Mouse (Mus musculus): ENCODE measurements at regions not wholly inside any gene's neighbourhood (a gene's known extent, or its start where the extent isn't known, plus 50 kb on each side); places are given as distances from the start of the nearest gene placed in this dataset.
A peak's percentile ranks its signal among the peaks of the same experiment; 100 is the strongest.

GRCm38 (mm10) chr16:76761848-76762247 lies 251.7 kb upstream of the Usp25 start:
- no peak for TF ChIP-seq CTCF (IDR thresholded peaks at IDR 0.05)
- no peak for DNase-seq
- intact Hi-C loops (cut with DNase I): loop anchor here (10.0 kb wide), 2 partner anchors 387 to 557 kb away; partner anchors contain the start of gene Nrip1
- Histone ChIP-seq H3K27ac (no peak overlapping the region), H3K4me3 (no peak overlapping the region)

- no peak for TF ChIP-seq CTCF (IDR thresholded peaks at IDR 0.05)
- intact Hi-C loops (cut with DNase I): loop anchor here (10.0 kb wide), 2 partner anchors 386 to 556 kb away; partner anchors contain the start of gene Nrip1
- Histone ChIP-seq H3K4me3 (no peak overlapping the region), H3K27ac (no peak overlapping the region)
- DNase-seq: no peak
Observed at GRCm38 (mm10) chr16:76761004-76761403, 252.5 kb upstream of the Usp25 start.

DNA sequence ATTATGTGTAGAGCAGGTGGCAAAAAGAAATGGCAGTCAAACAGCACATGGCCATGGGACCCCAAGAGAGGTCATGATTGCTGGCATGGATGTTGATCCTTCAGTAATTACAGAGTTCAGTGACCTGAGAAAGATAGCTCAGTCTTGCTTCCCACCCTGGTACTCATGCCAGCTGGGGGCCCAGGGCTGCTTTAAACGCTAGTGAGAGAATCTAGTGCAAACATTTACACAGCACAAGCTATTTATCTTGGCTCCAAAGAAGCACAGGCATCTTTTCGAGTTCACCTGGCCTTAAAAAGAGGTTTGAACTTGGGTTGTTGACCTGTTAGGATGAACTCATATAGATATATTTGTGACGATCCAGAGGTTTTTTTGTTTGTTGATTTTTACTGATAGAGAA lies 258.6 kb upstream of the Usp25 start:
- intact Hi-C loops (cut with DNase I): no loop called here
- DNase-seq: no peak
- Histone ChIP-seq H3K27ac (no peak overlapping the region), H3K4me3 (no peak overlapping the region)
- TF ChIP-seq CTCF (IDR thresholded peaks at IDR 0.05): no peak

GRCm38 (mm10) chr16:76746385-76746784 lies 267.1 kb upstream of the Usp25 start:
- intact Hi-C loops (cut with DNase I): no loop called here

GRCm38 (mm10) chr16:76741141-76741540 lies 272.4 kb upstream of the Usp25 start:
- no peak for TF ChIP-seq CTCF (IDR thresholded peaks at IDR 0.05)
- intact Hi-C loops (cut with DNase I): no loop called here
- H3K4me3 ChIP-seq: no peak overlapping the region
- no peak for DNase-seq
- no peak overlapping the region for H3K27ac ChIP-seq

More at GRCm38 (mm10) chr16:76746385-76746784, 267.1 kb upstream of the Usp25 start:
- Histone ChIP-seq H3K4me3 (no peak overlapping the region), H3K27ac (no peak overlapping the region)
- no peak for TF ChIP-seq CTCF (IDR thresholded peaks at IDR 0.05)
- no peak for DNase-seq

DNA sequence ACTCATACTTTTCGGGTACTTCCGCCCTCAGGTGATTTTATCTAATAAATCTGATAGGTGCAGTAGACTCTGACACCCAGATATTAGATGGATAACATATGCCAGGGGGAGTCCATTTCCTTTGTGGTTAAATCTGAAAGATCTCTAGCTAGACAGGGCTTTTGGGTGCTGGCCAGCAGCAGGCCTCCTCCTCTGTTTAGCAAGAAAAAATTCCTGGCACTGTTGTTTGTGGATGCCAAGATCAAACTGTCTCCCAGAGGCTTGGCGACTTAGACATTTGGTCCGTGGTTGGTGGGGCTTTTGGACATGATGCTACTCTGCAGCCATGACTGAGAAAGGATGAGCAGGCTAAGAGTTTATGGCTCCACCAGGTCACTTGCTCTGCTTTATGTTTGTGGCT lies 287.5 kb upstream of the Usp25 start:
- TF ChIP-seq CTCF (IDR thresholded peaks at IDR 0.05): no peak
- no peak overlapping the region for H3K4me3 ChIP-seq

DNA sequence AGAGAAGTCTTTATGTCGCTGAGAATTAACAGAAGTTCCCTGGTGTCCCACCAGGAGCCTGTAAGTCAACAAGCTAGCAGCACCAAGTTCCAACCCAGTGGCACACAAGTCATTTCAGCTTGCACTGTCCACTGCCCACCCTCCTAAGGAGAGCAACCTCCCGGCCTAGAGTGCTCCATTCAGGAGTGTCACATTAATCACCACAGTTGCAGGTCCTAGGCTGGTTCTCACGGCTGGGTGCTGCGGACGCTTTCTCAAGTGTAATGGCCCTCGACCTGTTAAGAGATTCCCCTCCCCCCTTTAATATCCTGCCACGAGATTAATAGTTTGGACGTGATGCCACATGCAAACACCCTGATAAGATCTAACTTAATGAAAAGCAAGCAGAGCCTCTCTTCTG lies 288.2 kb upstream of the Usp25 start:
- intact Hi-C loops (cut with DNase I): no loop called here
- DNase-seq: no peak
- no peak overlapping the region for H3K27ac ChIP-seq
- no peak overlapping the region for H3K4me3 ChIP-seq
- no peak for TF ChIP-seq CTCF (IDR thresholded peaks at IDR 0.05)

More for the DNA sequence above, 287.5 kb upstream of the Usp25 start:
- intact Hi-C loops (cut with DNase I): no loop called here
- H3K27ac ChIP-seq: no peak overlapping the region
- no peak for DNase-seq

GRCm38 (mm10) chr16:76718809-76719208 lies 294.7 kb upstream of the Usp25 start:
- no peak overlapping the region for H3K27ac ChIP-seq
- intact Hi-C loops (cut with DNase I): no loop called here
- TF ChIP-seq CTCF (IDR thresholded peaks at IDR 0.05): no peak

DNA sequence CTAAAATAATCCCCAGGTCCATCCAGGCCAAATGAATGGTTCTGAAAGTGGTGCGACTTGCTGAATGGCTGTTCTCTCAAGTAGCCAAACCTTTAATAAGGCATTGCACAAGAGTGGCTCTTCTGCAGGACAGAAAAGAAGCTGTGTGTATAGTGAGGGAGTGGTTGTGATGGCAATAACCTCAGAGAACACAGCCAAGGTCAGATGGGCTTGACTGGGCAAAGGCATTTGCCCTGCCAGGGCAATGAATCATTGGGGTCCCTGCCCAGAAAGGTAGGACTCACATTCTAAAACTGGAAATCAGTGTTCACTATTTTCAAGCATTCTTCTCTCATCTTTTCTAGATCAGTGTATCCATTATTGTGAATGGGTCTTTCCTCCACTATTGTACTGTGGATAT lies 295.4 kb upstream of the Usp25 start:
- no peak overlapping the region for H3K4me3 ChIP-seq
- H3K27ac ChIP-seq: no peak overlapping the region
- DNase-seq: no peak
- intact Hi-C loops (cut with DNase I): no loop called here
- no peak for TF ChIP-seq CTCF (IDR thresholded peaks at IDR 0.05)

More at GRCm38 (mm10) chr16:76718809-76719208, 294.7 kb upstream of the Usp25 start:
- DNase-seq: no peak
- H3K4me3 ChIP-seq: no peak overlapping the region

GRCm38 (mm10) chr16:76694913-76695312 lies 318.6 kb upstream of the Usp25 start:
- intact Hi-C loops (cut with DNase I): no loop called here
- DNase-seq: no peak
- no peak overlapping the region for H3K4me3 ChIP-seq
- no peak for TF ChIP-seq CTCF (IDR thresholded peaks at IDR 0.05)
- H3K27ac ChIP-seq: no peak overlapping the region

GRCm38 (mm10) chr16:76687735-76688447 lies 314.3 kb upstream of the Nrip1 start:
- intact Hi-C loops (cut with DNase I): no loop called here
- TF ChIP-seq CTCF (IDR thresholded peaks at IDR 0.05): no peak
- H3K4me3 ChIP-seq: no peak overlapping the region
- DNase-seq: peak; percentile 20
- no peak overlapping the region for H3K27ac ChIP-seq

DNA sequence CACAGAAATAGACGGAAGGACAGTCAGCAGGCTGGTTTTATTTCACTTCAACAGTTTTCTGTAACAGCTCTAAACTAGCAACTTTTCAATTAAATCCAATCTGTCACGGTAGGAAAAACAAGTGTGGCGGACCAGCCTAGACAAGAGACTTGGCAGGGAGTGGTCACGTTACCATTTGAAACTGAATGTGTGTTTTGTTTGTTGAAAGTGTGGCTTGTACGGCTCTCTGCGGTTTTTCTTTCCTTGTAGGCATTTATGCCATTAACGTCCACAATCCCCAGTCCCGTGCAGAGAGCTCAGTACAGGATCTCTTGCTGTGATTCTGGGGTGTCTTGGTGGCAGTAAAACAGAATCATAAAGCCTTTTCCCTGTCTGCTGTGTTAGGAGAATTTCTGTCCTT lies 311.9 kb upstream of the Nrip1 start:
- no peak for TF ChIP-seq CTCF (IDR thresholded peaks at IDR 0.05)
- H3K4me3 ChIP-seq: no peak overlapping the region
- intact Hi-C loops (cut with DNase I): no loop called here
- H3K27ac ChIP-seq: no peak overlapping the region
- DNase-seq: no peak

DNA sequence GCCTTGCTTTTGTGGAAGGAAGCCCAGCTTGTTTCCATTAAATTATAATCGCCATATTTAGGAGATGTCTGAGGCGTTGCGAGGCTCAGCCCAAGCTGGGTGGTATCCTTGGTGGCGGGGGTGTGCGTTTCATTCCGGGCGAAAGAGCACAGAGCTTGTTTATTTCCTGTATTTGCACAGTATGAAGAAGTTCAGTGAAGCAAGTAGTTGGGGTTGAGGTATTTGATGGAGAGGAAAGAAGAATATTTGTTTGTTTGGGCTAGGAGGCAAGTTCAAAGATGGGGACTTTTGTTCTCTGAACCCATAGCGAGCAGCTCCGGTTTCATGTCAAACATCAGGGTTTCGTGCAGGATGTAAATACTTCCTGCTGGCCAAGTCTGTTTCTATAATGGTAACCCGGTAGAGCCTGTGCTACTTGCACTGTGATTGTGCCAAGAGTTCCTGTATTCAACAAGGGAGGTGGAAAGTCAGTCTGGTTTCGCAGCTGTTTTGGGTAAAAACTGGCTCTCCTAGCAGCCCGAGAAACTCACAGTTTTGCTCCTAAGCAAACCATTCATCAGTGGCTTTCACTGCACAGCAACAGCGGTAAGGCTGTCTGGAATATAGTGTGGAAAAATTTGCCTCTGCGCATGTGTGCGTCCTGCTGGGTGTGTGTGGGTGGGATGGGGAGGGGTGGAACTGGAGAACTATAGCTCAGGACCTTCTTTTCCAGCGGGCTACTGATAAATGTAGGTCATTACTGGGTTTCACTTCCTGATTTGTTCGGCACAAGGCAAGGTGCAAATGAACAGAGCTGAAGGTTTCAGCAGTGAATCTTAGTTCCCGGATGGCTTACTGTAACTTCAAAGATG lies 306.7 kb upstream of the Nrip1 start:
- peak; percentile 21 for DNase-seq
- H3K27ac ChIP-seq: peak overlapping the region; percentile 43
- TF ChIP-seq CTCF (IDR thresholded peaks at IDR 0.05): no peak

More for the DNA sequence above, 306.7 kb upstream of the Nrip1 start:
- intact Hi-C loops (cut with DNase I): no loop called here
- peak overlapping the region; percentile 57 for H3K4me3 ChIP-seq

All from gastrocnemius, adult 2 months (tissue).